Mouse (Mus musculus) gastrocnemius, postnatal 25 days (tissue): ENCODE results near the gene B3gat3. TPM values are rescaled to one million over a fixed set of nuclear protein-coding genes. Genes with fewer than 3 reads are reported as not detected.

Source experiments
- DNase-seq: peaks from one replicate; pipeline ENCODE4 v3.0.0; 2022
- total RNA-seq, 2 experiments: library from RNA; stranded (reverse); gene quantifications; 1 replicate in 1 of 2; 2 replicates in 1 of 2; pipeline ENCODE4 v1.2.3; 2021

B3gat3 gene
- total RNA-seq, 2 experiments from 2014 or later, result 27.2 to 28.3 TPM

- DNase-seq, result peak; percentile 93
Measured at GRCm38 (mm10) chr19:8897865-8898495, 22.2 kb upstream of the B3gat3 start, which contains the start of gene Ganab. TSS of gene Ganab (plus strand) at chr19:8898071.

- no peak for DNase-seq
Measured at GRCm38 (mm10) chr19:8898576-8898975, 21.6 kb upstream of the B3gat3 start.

- DNase-seq, result no peak
Measured at GRCm38 (mm10) chr19:8899079-8899478, 21.1 kb upstream of the B3gat3 start.

- no peak for DNase-seq
Measured at GRCm38 (mm10) chr19:8903412-8903811, 16.8 kb upstream of the B3gat3 start.

- DNase-seq, result no peak
Measured at GRCm38 (mm10) chr19:8908531-8908930, 11.6 kb upstream of the B3gat3 start.

- no peak for DNase-seq
Measured at GRCm38 (mm10) chr19:8911810-8912209, 8.4 kb upstream of the B3gat3 start.

- DNase-seq, result no peak
Measured at GRCm38 (mm10) chr19:8914212-8914611, 6.0 kb upstream of the B3gat3 start.

- DNase-seq, result no peak
Measured at GRCm38 (mm10) chr19:8919000-8919399, 1.2 kb upstream of the B3gat3 start.

GRCm38 (mm10) chr19:8919684-8920072 lies 496 bp upstream of the B3gat3 start:
- no peak for DNase-seq

GRCm38 (mm10) chr19:8920836-8921291 lies 690 bp downstream of the B3gat3 start:
- no peak for DNase-seq

GRCm38 (mm10) chr19:8921741-8922140 lies 1.6 kb downstream of the B3gat3 start:
- DNase-seq, result no peak

- DNase-seq, result no peak
Measured at GRCm38 (mm10) chr19:8926766-8927165, 6.6 kb downstream of the B3gat3 start.

GRCm38 (mm10) chr19:8927891-8928525 lies 7.8 kb downstream of the B3gat3 start:
- no peak for DNase-seq

GRCm38 (mm10) chr19:8928689-8929223 lies 8.6 kb downstream of the B3gat3 start:
- no peak for DNase-seq

GRCm38 (mm10) chr19:8929224-8930088 lies 9.3 kb downstream of the B3gat3 start, which contains the start of the genes Rom1 and Eml3:
TSS of gene Rom1 (minus strand) at chr19:8929356.
TSS of gene Eml3 (plus strand) at chr19:8929552.
- DNase-seq, result peak; percentile 92

GRCm38 (mm10) chr19:8930117-8930516 lies 9.9 kb downstream of the B3gat3 start:
- no peak for DNase-seq

GRCm38 (mm10) chr19:8930771-8931170 lies 10.6 kb downstream of the B3gat3 start:
- no peak for DNase-seq

GRCm38 (mm10) chr19:8936736-8937135 lies 16.6 kb downstream of the B3gat3 start:
- DNase-seq, result no peak

GRCm38 (mm10) chr19:8940526-8941133 lies 20.5 kb downstream of the B3gat3 start:
- DNase-seq, result no peak

GRCm38 (mm10) chr19:8941136-8941514 lies 21.0 kb downstream of the B3gat3 start:
- DNase-seq, result no peak

GRCm38 (mm10) chr19:8941515-8942217 lies 21.5 kb downstream of the B3gat3 start, which contains the start of gene Mta2:
TSS of gene Mta2 (plus strand) at chr19:8941875.
- peak; percentile 97 for DNase-seq
